Mouse (Mus musculus) G1E (cell line): ENCODE data around the gene Cers6.

ENCODE experiments used
- CTCF ChIP-seq: IDR thresholded peaks from 2 replicates; pipeline ENCODE4 v1.5.1; 2012; ENCODE audit warnings: low read depth, low read length, inconsistent platforms, mixed read lengths
- GATA1 ChIP-seq: IDR thresholded peaks from 2 replicates; pipeline ENCODE4 v1.6.1; 2012; ENCODE audit warnings: borderline replicate concordance, low read length, inconsistent platforms, mixed read lengths
- GATA2 ChIP-seq: IDR thresholded peaks from 2 replicates; pipeline ENCODE4 v1.6.1; 2012; ENCODE audit warnings: low read depth, low read length, inconsistent platforms, borderline replicate concordance
- POLR2AphosphoS5 ChIP-seq: IDR thresholded peaks from 2 replicates; pipeline ENCODE4 v1.6.1; 2012; ENCODE audit warnings: low read depth, low read length, inconsistent platforms; ENCODE audit not compliant: insufficient replicate concordance
- TAL1 ChIP-seq: conservative IDR thresholded peaks from 2 replicates; pipeline ENCODE4 v1.6.1; 2012; ENCODE audit warnings: low read depth, low read length, inconsistent platforms, mixed read lengths

- TF ChIP-seq CTCF, result no peak
- TF ChIP-seq GATA2, result no peak
- TF ChIP-seq TAL1, result no peak
- no peak for TF ChIP-seq GATA1
- TF ChIP-seq POLR2AphosphoS5, result no peak
These were observed 255.5 kb downstream of the Cers6 start for GRCm38 (mm10) chr2:69116767-69117166.
